Mouse (Mus musculus): ENCODE measurements at regions not wholly inside any gene's neighbourhood (a gene's known extent, or its start where the extent isn't known, plus 50 kb on each side); places are given as distances from the start of the nearest gene placed in this dataset.

- DNase-seq: no peak
Measured at GRCm38 (mm10) chr2:33981321-33981720, 93.6 kb upstream of the Mvb12b start.

GRCm38 (mm10) chr2:33980884-33981283 is 93.1 kb upstream of the Mvb12b start:
- no peak for DNase-seq

DNA sequence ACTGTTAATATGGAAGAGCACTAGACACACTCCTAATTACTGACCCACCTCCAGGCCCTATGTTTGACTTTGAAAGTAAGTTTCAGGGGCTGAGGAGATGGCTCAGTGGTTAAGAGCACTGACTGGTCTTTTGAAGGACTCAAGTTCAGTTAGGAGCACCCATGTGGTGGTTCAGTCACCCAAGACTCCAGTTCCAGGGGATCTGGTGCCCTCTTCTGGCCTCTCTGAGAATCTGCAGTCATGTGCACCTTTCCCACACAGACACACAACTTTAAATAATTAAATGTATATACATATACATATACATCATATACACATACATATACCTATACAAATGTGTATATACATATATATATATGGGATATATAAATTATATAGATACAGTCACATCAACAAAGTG is 91.5 kb upstream of the Mvb12b start:
- no peak for DNase-seq

DNA sequence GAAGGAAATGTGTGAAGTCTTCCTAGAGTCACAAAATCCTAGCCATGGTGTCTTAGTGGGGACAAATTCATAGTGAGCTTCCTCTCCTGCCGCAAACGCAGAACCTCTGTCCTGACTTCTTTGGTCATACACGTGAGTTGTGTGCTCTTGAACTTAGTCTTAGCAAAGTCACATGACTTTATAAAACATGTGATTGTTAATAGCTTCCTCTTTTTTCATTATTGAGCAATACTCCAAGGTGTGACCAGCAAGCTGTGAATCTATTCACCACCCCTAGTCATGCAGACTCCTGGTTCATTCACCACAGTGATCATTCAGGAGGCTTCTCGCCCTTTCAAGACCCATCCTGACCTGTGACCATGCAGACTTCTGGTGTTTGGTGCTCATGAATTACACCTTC is 90.8 kb upstream of the Mvb12b start:
- no peak for DNase-seq

DNA sequence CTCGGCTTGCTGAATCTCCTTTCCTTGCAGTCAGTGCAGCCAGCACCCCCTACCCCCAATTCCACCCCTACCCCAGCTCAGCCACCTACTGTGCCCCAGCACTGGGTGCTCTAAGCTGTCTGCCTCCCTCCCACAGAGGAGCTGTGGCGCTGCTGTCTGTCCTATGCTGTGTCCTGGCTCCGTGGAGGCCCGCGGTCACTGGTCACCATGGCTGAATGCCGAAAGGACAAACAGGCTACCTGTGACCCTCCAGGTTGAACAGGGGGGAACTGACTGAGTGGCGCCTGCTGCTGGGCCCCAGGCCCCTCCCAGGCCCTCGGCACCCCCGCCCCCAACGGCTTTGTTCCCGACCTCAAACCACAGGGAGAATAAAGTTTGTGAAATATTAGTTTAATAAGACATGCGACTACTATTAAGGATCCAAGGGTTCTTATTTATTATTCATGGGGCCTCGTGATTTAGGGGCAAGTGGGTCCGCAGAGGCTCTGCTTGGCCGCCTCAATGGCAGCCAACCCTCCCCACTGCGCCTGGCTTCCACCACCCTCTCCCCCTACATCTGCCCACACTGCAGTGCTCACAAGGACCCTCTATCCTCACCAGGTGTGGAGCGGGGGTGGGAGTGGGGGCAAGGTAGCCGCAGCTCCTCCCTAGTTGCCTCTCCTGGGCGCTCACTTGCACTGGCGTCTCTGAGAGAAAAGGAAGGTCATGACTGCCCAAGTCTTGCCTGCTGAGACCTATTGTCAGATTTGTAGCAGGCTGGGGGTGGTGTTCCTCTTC is 90.0 kb upstream of the Mvb12b start:
- no peak for DNase-seq

GRCm38 (mm10) chr2:33977151-33977550 is 89.4 kb upstream of the Mvb12b start:
- no peak for DNase-seq

DNA sequence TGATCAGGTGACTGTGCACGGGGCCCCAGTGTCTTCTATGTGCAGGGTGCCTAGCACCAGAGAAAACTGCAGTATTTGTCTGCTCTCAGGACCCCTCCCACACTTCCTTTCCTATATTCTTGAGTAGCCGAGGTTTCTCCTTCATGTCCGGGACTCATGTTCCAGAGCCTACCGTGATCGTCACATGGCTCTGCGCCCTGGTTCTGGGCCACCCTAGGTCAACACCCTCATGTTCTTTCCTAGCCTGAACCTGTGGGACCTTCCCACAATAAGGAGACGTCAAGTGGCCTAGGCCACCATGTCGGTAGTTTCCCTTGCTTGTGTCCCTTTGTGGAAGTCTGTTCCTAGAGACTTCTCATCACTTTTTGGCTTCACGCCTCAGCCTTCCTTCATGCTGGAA is 88.4 kb upstream of the Mvb12b start:
- DNase-seq: no peak

- DNase-seq: peak; percentile 16
Measured at GRCm38 (mm10) chr2:33975423-33976127, 87.8 kb upstream of the Mvb12b start.

- DNase-seq: no peak
Measured at GRCm38 (mm10) chr2:33974737-33975422, 87.1 kb upstream of the Mvb12b start.

GRCm38 (mm10) chr2:33974031-33974430 is 86.3 kb upstream of the Mvb12b start:
- DNase-seq: no peak

DNA sequence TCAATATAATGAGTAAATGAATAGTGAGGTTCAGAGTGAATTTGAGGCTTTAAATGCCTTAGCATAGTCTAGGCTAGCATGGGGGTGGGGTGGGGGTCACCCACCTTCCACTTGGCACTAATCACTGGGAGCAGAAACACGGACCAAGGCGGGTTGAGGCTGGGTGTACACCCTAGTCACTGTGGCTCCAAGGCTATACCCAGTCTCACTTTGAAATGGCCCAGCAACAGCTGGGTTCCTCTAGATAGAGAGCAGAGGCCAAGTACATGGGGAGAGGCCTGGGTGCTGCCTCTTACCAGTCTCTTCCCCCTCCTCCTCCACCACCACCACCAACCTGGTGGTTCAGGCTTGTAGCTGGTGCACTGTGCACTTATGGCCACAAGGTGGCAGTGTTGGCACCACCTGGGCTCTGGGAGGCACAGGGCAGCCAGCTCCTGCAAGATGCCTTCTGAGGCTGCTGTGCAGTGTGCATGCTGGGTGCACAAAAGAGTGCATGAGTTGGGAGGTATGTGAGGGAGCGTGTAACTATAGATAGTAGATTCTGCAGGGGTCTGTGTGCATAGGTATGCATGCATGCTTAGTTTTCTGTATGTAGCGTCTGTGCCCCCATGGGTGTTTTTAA is 85.6 kb upstream of the Mvb12b start:
- peak; percentile 68 for DNase-seq

DNA sequence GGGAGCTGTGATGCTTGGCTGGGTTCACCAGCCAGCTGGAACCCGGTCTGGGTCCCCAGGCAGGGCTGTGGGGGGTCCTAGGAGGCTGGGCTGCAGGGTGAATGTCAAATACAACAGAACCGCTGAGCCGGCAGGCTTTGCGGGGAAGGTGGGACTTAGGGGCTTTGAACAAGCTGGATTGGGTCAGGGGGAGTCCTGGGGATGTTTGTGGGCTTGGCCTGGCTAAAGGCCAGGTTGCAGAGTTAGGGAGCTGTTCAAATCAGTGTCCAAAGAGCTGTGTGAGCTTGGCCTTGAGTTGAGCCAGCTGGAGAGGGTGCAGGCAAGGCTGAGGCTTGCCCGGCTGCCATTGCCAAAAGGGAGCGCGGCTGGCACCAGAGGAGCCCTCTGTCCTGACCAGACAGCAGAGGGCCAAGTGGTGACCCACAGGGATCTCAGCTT is 79.3 kb upstream of the Mvb12b start:
- peak; percentile 41 for DNase-seq

- DNase-seq: no peak
Measured at GRCm38 (mm10) chr2:33966389-33966983, 78.7 kb upstream of the Mvb12b start.

DNA sequence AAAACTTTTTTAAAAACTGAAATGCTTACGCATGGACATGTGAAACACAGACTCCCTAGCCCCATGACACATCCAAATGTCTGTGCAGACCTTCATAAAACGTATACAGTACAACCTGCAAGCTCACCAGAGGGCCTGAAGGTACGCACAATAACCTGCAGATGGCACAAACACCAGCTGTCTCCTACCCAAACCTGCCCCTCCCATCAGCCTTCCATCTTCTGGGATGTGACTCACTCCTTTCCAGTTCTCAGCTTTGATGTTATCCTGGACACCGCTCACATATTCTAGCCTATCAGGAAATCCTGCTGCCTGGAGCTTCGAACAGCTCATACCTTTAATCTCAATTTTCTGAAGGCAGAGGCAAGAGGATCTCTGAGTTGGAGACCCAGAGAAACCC is 76.3 kb upstream of the Mvb12b start:
- no peak for DNase-seq

DNA sequence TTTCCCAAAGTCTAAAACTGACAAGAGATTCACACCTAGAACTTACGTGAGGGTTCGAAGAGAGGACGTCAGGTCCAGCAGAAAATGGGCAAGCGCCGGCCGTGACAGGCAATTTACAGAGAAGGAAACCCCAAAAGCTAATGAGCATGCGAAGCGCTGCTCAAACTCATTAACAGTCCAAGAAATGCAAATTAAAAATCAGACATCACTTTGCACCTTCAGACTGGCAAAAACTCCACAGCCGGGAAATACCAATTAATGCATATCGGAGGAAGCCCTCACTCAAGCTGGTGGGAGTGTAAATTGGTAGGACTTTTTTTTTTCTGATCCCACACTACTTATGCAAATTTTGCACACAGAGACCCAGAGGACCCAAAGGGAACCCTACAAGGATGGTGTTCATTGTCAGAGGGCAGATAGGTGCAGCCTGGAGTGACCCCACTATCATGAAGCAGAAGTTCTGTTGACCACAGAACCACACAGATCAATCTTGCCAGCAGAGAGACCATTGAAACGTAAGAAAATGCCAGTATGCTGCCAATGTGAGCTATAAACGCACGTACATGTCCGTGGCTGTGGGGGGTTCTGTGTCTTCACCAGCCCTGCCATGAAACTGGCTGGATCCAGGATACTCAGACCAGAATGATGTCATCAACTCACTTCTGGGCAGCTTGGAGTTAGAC is 74.8 kb upstream of the Mvb12b start:
- DNase-seq: no peak

DNA sequence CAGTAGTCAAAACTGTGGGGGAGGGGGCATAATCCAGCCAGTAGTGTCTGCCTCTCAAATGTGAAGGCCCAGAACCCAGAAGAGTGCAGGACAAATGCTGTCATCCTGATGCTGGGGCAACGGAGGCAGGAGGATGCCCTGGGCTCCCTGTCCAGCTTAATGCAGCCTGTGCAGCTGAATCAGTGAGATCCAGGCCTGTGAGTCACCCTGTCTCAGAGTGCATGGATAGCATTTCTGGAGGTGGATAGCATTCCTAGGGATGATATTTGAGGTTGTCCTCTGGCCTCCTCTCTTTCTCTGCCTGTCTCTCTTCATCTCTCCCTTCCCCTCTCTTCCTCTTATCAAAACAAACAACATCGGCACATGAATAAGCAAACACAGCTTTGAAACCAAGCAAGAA is 73.8 kb upstream of the Mvb12b start:
- no peak for DNase-seq

- no peak for DNase-seq
Measured at GRCm38 (mm10) chr2:33957754-33958153, 70.0 kb upstream of the Mvb12b start.

DNA sequence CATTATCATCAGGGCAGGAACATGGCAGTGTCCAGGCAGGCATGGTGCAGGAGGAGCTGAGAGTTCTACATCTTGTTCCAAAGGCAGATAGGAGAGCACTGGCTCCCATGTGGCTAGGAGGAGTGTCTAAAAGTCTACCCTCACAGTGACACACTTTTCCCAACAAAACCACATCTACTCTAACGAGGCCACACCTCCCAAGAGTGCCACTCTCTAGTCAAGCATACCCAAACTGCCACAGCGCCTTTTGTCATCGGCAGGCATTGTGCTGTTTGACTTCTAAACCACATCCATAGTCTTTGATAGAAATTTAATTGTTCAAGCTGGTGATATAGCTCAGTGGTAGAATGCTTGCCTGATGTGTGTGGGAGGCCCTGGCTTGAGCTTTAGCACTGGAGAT is 56.6 kb upstream of the Mvb12b start:
- DNase-seq: no peak

DNA sequence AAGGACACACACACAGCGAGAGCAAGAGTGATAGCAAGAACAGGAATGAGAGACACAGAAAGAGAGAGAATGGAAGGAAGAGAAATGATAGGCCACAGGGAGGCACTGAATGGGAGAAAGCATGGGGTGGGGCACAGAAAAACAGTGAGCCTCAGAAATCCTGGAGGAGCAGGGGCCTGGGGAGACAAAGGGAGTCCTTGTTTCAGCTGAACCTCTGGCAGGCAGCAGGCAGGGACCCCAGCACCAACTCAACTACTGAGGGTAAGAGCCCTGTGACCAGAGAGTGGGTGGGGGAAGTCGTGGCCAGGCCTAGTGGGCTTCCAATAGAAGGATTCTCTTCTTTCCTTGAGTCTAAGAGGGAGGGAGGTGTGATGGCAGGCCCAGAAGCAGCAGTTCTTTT is 54.3 kb upstream of the Mvb12b start:
- no peak for DNase-seq

GRCm38 (mm10) chr2:33941316-33941715 is 53.6 kb upstream of the Mvb12b start:
- DNase-seq: no peak

DNA sequence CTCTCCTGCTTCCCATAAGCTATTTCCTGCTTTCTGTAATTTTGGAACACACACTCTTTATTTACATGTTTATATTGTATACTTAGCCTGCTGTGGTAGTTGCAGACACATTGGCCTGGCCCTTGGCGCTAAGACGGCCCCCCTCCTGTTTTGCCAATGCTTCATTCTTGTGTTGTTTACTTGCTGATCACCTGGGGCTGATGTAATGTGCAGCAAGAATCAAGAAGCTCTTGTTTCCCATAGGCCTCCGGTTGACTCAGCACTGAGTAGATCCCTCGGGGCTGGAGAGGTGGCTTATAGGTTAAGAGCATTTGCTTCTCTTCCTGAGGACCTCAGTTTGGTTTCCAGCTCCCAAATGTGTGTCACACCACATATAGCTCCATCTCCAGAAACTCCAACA is 52.1 kb upstream of the Mvb12b start:
- no peak for DNase-seq

Measured in cerebellum, adult 11 months (tissue).